Mouse (Mus musculus): ENCODE measurements around the gene Sptlc2.

The Sptlc2 gene

GRCm38 (mm10) chr12:87394316-87394715 is 6.2 kb upstream of the Sptlc2 start:
- no peak for DNase-seq (ENCODE audit: low spot score)

GRCm38 (mm10) chr12:87393447-87394145 is 5.4 kb upstream of the Sptlc2 start:
- no peak for DNase-seq (ENCODE audit: low spot score)

- no peak for DNase-seq (ENCODE audit: low spot score)
These were observed 3.2 kb upstream of the Sptlc2 start for GRCm38 (mm10) chr12:87391355-87391754.

- DNase-seq (ENCODE audit: low spot score) = no peak
These were observed 1.1 kb upstream of the Sptlc2 start for GRCm38 (mm10) chr12:87389231-87389630.

GRCm38 (mm10) chr12:87387171-87388121 is 709 bp downstream of the Sptlc2 start:
- no peak for DNase-seq (ENCODE audit: low spot score)

GRCm38 (mm10) chr12:87385051-87385450 is 3.1 kb downstream of the Sptlc2 start:
- no peak for DNase-seq (ENCODE audit: low spot score)

- no peak for DNase-seq (ENCODE audit: low spot score)
These were observed 6.8 kb downstream of the Sptlc2 start for GRCm38 (mm10) chr12:87381380-87381682.

GRCm38 (mm10) chr12:87380586-87381379 is 7.4 kb downstream of the Sptlc2 start:
- DNase-seq (ENCODE audit: low spot score) = no peak

- no peak for DNase-seq (ENCODE audit: low spot score)
These were observed 8.7 kb downstream of the Sptlc2 start for GRCm38 (mm10) chr12:87379496-87379895.

- no peak for DNase-seq (ENCODE audit: low spot score)
These were observed 14.0 kb downstream of the Sptlc2 start for GRCm38 (mm10) chr12:87374159-87374558.

GRCm38 (mm10) chr12:87369319-87369718 is 18.8 kb downstream of the Sptlc2 start:
- no peak for DNase-seq (ENCODE audit: low spot score)

GRCm38 (mm10) chr12:87368092-87368491 is 20.1 kb downstream of the Sptlc2 start:
- DNase-seq (ENCODE audit: low spot score) = no peak

- no peak for DNase-seq (ENCODE audit: low spot score)
These were observed 22.5 kb downstream of the Sptlc2 start for GRCm38 (mm10) chr12:87365676-87366075.

- DNase-seq (ENCODE audit: low spot score) = no peak
These were observed 26.0 kb downstream of the Sptlc2 start for GRCm38 (mm10) chr12:87362111-87362510.

- DNase-seq (ENCODE audit: low spot score) = no peak
These were observed 40.1 kb downstream of the Sptlc2 start for GRCm38 (mm10) chr12:87348029-87348428.

GRCm38 (mm10) chr12:87347511-87347910 is 40.6 kb downstream of the Sptlc2 start:
- no peak for DNase-seq (ENCODE audit: low spot score)

- no peak for DNase-seq (ENCODE audit: low spot score)
These were observed 45.0 kb downstream of the Sptlc2 start for GRCm38 (mm10) chr12:87343084-87343605.

- DNase-seq (ENCODE audit: low spot score) = no peak
These were observed 50.1 kb downstream of the Sptlc2 start for GRCm38 (mm10) chr12:87338082-87338481.

- DNase-seq (ENCODE audit: low spot score) = peak; percentile 13
These were observed 53.3 kb downstream of the Sptlc2 start for GRCm38 (mm10) chr12:87334886-87335285.

GRCm38 (mm10) chr12:87333794-87334193 is 54.4 kb downstream of the Sptlc2 start:
- no peak for DNase-seq (ENCODE audit: low spot score)

- no peak for DNase-seq (ENCODE audit: low spot score)
These were observed 55.6 kb downstream of the Sptlc2 start for GRCm38 (mm10) chr12:87332511-87332910.

- DNase-seq (ENCODE audit: low spot score) = no peak
These were observed 56.2 kb downstream of the Sptlc2 start for GRCm38 (mm10) chr12:87331908-87332307.
